In the genomic region with DNA sequence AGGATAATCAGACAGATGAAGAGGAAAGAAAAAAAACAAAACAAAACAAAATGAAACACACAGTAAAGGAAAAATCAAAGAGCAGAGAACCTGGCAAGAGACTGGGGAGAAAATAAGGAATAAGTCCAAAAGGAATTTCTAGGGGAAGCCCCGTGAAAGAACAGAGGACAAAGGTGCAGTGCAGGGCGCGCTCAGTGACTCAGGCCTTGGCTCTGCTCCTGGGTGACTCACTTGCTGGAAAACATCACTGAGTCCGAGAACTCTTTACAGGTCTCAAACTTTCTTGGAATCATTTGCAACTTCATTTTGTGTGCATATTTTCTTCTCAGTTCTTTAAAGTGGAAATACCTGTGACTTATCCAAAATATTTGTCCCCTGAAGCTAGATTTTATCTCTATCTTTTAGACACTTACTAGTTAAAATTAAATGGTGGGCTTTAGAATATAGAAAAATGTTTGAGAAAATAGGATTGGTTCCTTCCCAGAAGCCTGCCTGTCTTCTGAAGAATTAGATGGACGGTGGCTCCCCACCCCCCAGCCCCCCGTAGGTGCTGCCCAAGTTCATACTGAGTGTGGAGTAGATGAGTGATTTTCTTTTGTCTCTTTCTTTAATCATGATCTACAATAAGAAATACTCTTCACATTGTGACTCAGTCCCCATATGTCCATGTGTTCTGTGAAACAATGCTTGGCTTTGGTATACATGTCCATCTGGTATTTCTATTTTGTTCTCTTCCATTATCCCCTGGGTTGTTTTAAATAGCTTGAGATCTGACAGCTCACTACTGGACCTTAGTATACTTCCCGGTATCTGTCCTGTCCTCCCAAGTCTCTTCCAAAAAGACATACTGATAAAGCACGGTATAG, we compare ENCODE assay signal across 8 mouse cellular contexts.
A peak's percentile ranks its signal among the peaks of the same experiment; 100 is the strongest.
DNase-seq lines count a peak whose midpoint lies in the region; ATAC-seq and TF ChIP-seq lines count a peak whose summit lies in the region.

No protein-coding gene starts in this region.

- intact Hi-C loops in left cerebral cortex, adult 2 months (cut with DNase I) = loop anchor here (1.0 to 5.0 kb wide), 3 partner anchors 22 to 59 kb away; no protein-coding TSS in a partner anchor

- peak; percentile 25; the same call in 1 of the 2 replicates for ATAC-seq in forebrain, postnatal 0 days
- ATAC-seq in hindbrain, embryonic 11.5 days (ENCODE audit: low FRiP score) = peak; percentile 43; the same call in 1 of the 2 replicates
- ATAC-seq in intestine, embryonic 16.5 days = no peak

- no peaks in the 10 kb centered on the region for H3K4me1 ChIP-seq in forebrain, postnatal 0 days (ENCODE audit: insufficient read depth)
- no peaks in the 10 kb centered on the region for H3K4me1 ChIP-seq in hindbrain, embryonic 11.5 days (replicated peaks; ENCODE audit: control insufficient read depth, insufficient read depth, low read length)
- no peaks in the 10 kb centered on the region for H3K4me1 ChIP-seq in intestine, embryonic 16.5 days (ENCODE audit: control insufficient read depth, insufficient read depth, low read length)

- no peaks in the 10 kb centered on the region for H3K27me3 ChIP-seq in forebrain, postnatal 0 days (ENCODE audit: insufficient read depth, low read length)
- no peaks in the 10 kb centered on the region for H3K27me3 ChIP-seq in hindbrain, embryonic 11.5 days (ENCODE audit: control insufficient read depth, insufficient read depth, low read length)
- H3K27me3 ChIP-seq in intestine, embryonic 16.5 days (replicated peaks; ENCODE audit: control insufficient read depth, insufficient read depth, low read length) = no peaks in the 10 kb centered on the region

- WGBS in forebrain, postnatal 0 days = 18% methylated on average over 8 of the region's 8 CpGs
- 68% methylated on average over 8 of the region's 8 CpGs for WGBS in hindbrain, embryonic 11.5 days
- 47% methylated on average over 8 of the region's 8 CpGs for WGBS in intestine, embryonic 16.5 days

- TF ChIP-seq CTCF in left cerebral cortex, adult 2 months (IDR thresholded peaks at IDR 0.05) = no peak
- no peak for TF ChIP-seq CTCF in forebrain, postnatal 0 days (IDR thresholded peaks at IDR 0.05; ENCODE audit: low read depth)

- no peak overlapping the region for H3K4me2 ChIP-seq in forebrain, postnatal 0 days (ENCODE audit: low read depth)
- H3K4me2 ChIP-seq in hindbrain, embryonic 11.5 days (replicated peaks; ENCODE audit: low read depth, low read length) = no peak overlapping the region
- no peak overlapping the region for H3K4me2 ChIP-seq in intestine, embryonic 16.5 days (ENCODE audit: low read depth, low read length)

- no peaks in the 10 kb centered on the region for H3K36me3 ChIP-seq in forebrain, postnatal 0 days (ENCODE audit: insufficient read depth)
- no peaks in the 10 kb centered on the region for H3K36me3 ChIP-seq in hindbrain, embryonic 11.5 days (ENCODE audit: control insufficient read depth, insufficient read depth, low read length)
- H3K36me3 ChIP-seq in intestine, embryonic 16.5 days (ENCODE audit: control insufficient read depth, insufficient read depth, low read length) = no peaks in the 10 kb centered on the region

- peak in 1 of 2 experiments; percentile 35 for DNase-seq in left cerebral cortex, adult 2 months (ENCODE audit: extremely low spot score in 1 of 2, low spot score in 2 of 2)
- DNase-seq in left cerebral cortex, adult 8-10 months (ENCODE audit: low spot score in 2 of 2) = no peak
- DNase-seq in adrenal gland, postnatal 14 days = peak; percentile 74
- peak; percentile 38 for DNase-seq in forebrain, postnatal 0 days
- DNase-seq in hindbrain, embryonic 11.5 days (ENCODE audit: low spot score) = no peak
- peak; percentile 29 for DNase-seq in lung, postnatal 10 days
- no peak for DNase-seq in right cerebral cortex, postnatal 25 days

- H3K9ac ChIP-seq in forebrain, postnatal 0 days = no peak overlapping the region
- no peak overlapping the region for H3K9ac ChIP-seq in hindbrain, embryonic 11.5 days (ENCODE audit: low read depth, low read length)
- no peak overlapping the region for H3K9ac ChIP-seq in intestine, embryonic 16.5 days (ENCODE audit: low read depth, low read length)

- peak overlapping the region; percentile 74 for H3K27ac ChIP-seq in left cerebral cortex, adult 2 months
- H3K27ac ChIP-seq in forebrain, postnatal 0 days (ENCODE audit: low read depth, low read length) = peak overlapping the region; percentile 42; the same call in 1 of the 2 replicates
- no peak overlapping the region for H3K27ac ChIP-seq in hindbrain, embryonic 11.5 days (ENCODE audit: low read depth, low read length)
- no peak overlapping the region for H3K27ac ChIP-seq in intestine, embryonic 16.5 days (ENCODE audit: low read length)

- no peak overlapping the region for H3K4me3 ChIP-seq in left cerebral cortex, adult 2 months
- no peak overlapping the region for H3K4me3 ChIP-seq in forebrain, postnatal 0 days (ENCODE audit: low read depth, low read length)
- H3K4me3 ChIP-seq in hindbrain, embryonic 11.5 days (ENCODE audit: low read depth, low read length) = no peak overlapping the region
- H3K4me3 ChIP-seq in intestine, embryonic 16.5 days (ENCODE audit: low read length) = no peak overlapping the region

- no peaks in the 10 kb centered on the region for H3K9me3 ChIP-seq in forebrain, postnatal 0 days (ENCODE audit: low read length)
- no peaks in the 10 kb centered on the region for H3K9me3 ChIP-seq in hindbrain, embryonic 11.5 days (ENCODE audit: control insufficient read depth, low read length)
- no peaks in the 10 kb centered on the region for H3K9me3 ChIP-seq in intestine, embryonic 16.5 days (ENCODE audit: control insufficient read depth, low read length)

Comparison
In these comparisons a context has a peak if more than half of its experiments do, and no peak if none do; other contexts are left out.
1. DNase-seq: peak in adrenal gland, postnatal 14 days (single experiment), forebrain, postnatal 0 days (single experiment) and lung, postnatal 10 days (single experiment); none in left cerebral cortex, adult 8-10 months (0 of 2), hindbrain, embryonic 11.5 days (single experiment) and right cerebral cortex, postnatal 25 days (single experiment).
2. H3K27ac ChIP-seq: peak in left cerebral cortex, adult 2 months (single experiment) and forebrain, postnatal 0 days (single experiment); none in hindbrain, embryonic 11.5 days (single experiment) and intestine, embryonic 16.5 days (single experiment).